Comparison of ENCODE assay signal across 9 mouse cellular contexts in the genomic region with DNA sequence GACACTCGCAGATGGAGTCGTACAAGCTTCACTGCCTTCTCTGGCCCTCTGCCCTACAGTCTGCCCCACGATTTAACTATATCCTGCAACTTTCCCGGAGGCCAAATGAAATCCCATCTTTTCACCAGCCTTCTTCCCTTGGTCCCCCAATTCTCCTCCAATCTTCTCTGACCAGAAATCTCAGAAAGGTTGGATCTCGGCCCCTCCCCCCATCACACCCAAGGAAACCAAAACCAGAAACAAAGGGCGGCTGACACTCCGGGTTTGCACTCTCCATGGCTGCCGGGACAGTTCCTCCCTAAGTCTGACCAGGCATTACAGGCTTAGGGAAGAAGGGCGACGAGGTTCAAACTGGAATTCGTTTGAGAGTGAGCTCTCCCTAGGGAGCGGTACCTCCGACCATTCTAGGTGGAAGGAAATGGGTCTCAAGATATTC. TPM values are rescaled to one million over a fixed set of nuclear protein-coding genes. Genes with fewer than 3 reads are reported as not detected.
DNase-seq lines count a peak whose midpoint lies in the region; ATAC-seq lines count a peak whose summit lies in the region.
"Had no signal": no experiment of that assay in that cellular context is flagged by ENCODE, and none has a peak within 500 bp of the region (broad histone marks: within the 10 kb centered on the region; RNA-seq: fewer than 3 reads in every experiment).

No protein-coding gene starts in this region.

- WGBS in lung, embryonic 16.5 days = under 1% methylated on average over 13 of the region's 13 CpGs
- WGBS in embryonic facial prominence, embryonic 13.5 days = under 1% methylated on average over 13 of the region's 13 CpGs
- 0% methylated on average over 13 of the region's 13 CpGs for WGBS in limb, embryonic 11.5 days

- 0 out of 2 replicates have a peak overlapping the region, but pooled peaks have one; percentile 5 for H3K4me3 ChIP-seq in lung, embryonic 16.5 days (ENCODE audit: low read length)
- 0 out of 2 replicates have a peak overlapping the region, but pooled peaks have one; percentile 10 for H3K4me3 ChIP-seq in embryonic facial prominence, embryonic 13.5 days
- H3K4me3 ChIP-seq in limb, embryonic 11.5 days (ENCODE audit: low read depth, low read length) = no peak overlapping the region

- H3K27ac ChIP-seq in lung, embryonic 16.5 days (ENCODE audit: low read length) = no peak overlapping the region
- H3K27ac ChIP-seq in embryonic facial prominence, embryonic 13.5 days = no peak overlapping the region
- no peak overlapping the region for H3K27ac ChIP-seq in limb, embryonic 11.5 days (replicated peaks; ENCODE audit: low read depth, low read length)

- no peaks in the 10 kb centered on the region for H3K9me3 ChIP-seq in lung, embryonic 16.5 days (ENCODE audit: control insufficient read depth, low read length)
- no peaks in the 10 kb centered on the region for H3K9me3 ChIP-seq in embryonic facial prominence, embryonic 13.5 days
- no peaks in the 10 kb centered on the region for H3K9me3 ChIP-seq in limb, embryonic 11.5 days (ENCODE audit: control insufficient read depth, low read length)

- peaks cover 93% of the 10 kb centered on the region for H3K27me3 ChIP-seq in lung, embryonic 16.5 days (ENCODE audit: control insufficient read depth, insufficient read depth, low read depth, low read length)
- H3K27me3 ChIP-seq in embryonic facial prominence, embryonic 13.5 days = peaks cover 94% of the 10 kb centered on the region
- H3K27me3 ChIP-seq in limb, embryonic 11.5 days (ENCODE audit: control insufficient read depth, insufficient read depth, low read length) = peaks cover 91% of the 10 kb centered on the region

- DNase-seq in lung, adult 18-20 months = no peak
- no peak for DNase-seq in limb, embryonic 11.5 days (ENCODE audit: low spot score)
- DNase-seq in B cell, adult 2 months = no peak
- no peak for DNase-seq in spleen, postnatal 10 days (ENCODE audit: low spot score in 2 of 2)
- DNase-seq in thymus, adult 18-20 months = no peak
- DNase-seq: kidney, postnatal 25 days; lung, adult 2 months had no signal

- H3K4me2 ChIP-seq in lung, embryonic 16.5 days (ENCODE audit: low read depth, low read length) = no peak overlapping the region
- peak overlapping the region; percentile 26; the same call in 1 of the 2 replicates for H3K4me2 ChIP-seq in embryonic facial prominence, embryonic 13.5 days
- peak overlapping the region; percentile 8; the same call in 1 of the 2 replicates for H3K4me2 ChIP-seq in limb, embryonic 11.5 days (ENCODE audit: low read depth, severe bottlenecking)

- no peaks in the 10 kb centered on the region for H3K36me3 ChIP-seq in lung, embryonic 16.5 days (ENCODE audit: control insufficient read depth, insufficient read depth, low read length)
- H3K36me3 ChIP-seq in embryonic facial prominence, embryonic 13.5 days = no peaks in the 10 kb centered on the region
- no peaks in the 10 kb centered on the region for H3K36me3 ChIP-seq in limb, embryonic 11.5 days (ENCODE audit: control insufficient read depth, insufficient read depth, low read length)

- H3K4me1 ChIP-seq in lung, embryonic 16.5 days (replicated peaks; ENCODE audit: control insufficient read depth, insufficient read depth, low read length) = peaks cover 9% of the 10 kb centered on the region
- H3K4me1 ChIP-seq in embryonic facial prominence, embryonic 13.5 days = peaks cover 14% of the 10 kb centered on the region
- H3K4me1 ChIP-seq in limb, embryonic 11.5 days (ENCODE audit: control insufficient read depth, insufficient read depth, low read length) = peaks cover 26% of the 10 kb centered on the region

- H3K9ac ChIP-seq in lung, embryonic 16.5 days (ENCODE audit: low read length) = no peak overlapping the region
- H3K9ac ChIP-seq in embryonic facial prominence, embryonic 13.5 days = no peak overlapping the region
- no peak overlapping the region for H3K9ac ChIP-seq in limb, embryonic 11.5 days (ENCODE audit: low read length)

- no peak for ATAC-seq in lung, embryonic 16.5 days (ENCODE audit: low read depth)
- no peak for ATAC-seq in embryonic facial prominence, embryonic 13.5 days (ENCODE audit: insufficient number of reproducible peaks, insufficient read depth, low FRiP score, low TSS enrichment, low read depth)
- ATAC-seq in limb, embryonic 11.5 days (ENCODE audit: insufficient number of reproducible peaks, low FRiP score, low TSS enrichment, low read depth) = no peak

RNA-seq across cellular contexts. Expression of a gene that starts 4.1 kb away (rescaled TPM):
- polyA plus RNA-seq in lung, embryonic 16.5 days (2015; fragmentation: Nextera tagmentation; extraction: Ambion mirVana) = not detected in 2 replicates
- not detected in 2 replicates for polyA plus RNA-seq in embryonic facial prominence, embryonic 13.5 days (2015; fragmentation: Nextera tagmentation; extraction: Ambion mirVana)
- not detected in 2 replicates for polyA plus RNA-seq in limb, embryonic 11.5 days (2014; fragmentation: Nextera tagmentation; extraction: Ambion mirVana)
- polyA plus RNA-seq: lung, adult 2 months had no signal
